Mouse (Mus musculus) neural tube, embryonic 12.5 days (tissue): ENCODE measurements at regions not wholly inside any gene's neighbourhood (a gene's known extent, or its start where the extent isn't known, plus 50 kb on each side); places are given as distances from the start of the nearest gene placed in this dataset.
"Not testable (repeated sequence)": the region's sequence is repeated elsewhere in the genome, so short reads cannot be mapped to it uniquely, and the experiment has no call there.

Experiments
- ATAC-seq: fragments of 200-750 bp; cut with Nextera tagmentation; 2 replicates; pipeline ENCODE4 v1.8.0; 2017; ENCODE audit warnings: low read depth, mild to moderate bottlenecking, moderate TSS enrichment, moderate library complexity; ENCODE audit not compliant: low FRiP score
- H3K27ac ChIP-seq: fragments of 300-500 bp; sonication (generic); 2 replicates; pipeline ENCODE4 v1.5.1; 2016
- H3K27me3 ChIP-seq: fragments of 300-500 bp; sonication (generic); replicated peaks from 2 replicates; pipeline ENCODE4 v1.6.1; 2016; ENCODE audit warnings: mild to moderate bottlenecking
- H3K36me3 ChIP-seq: fragments of 300-500 bp; sonication (generic); 2 replicates; pipeline ENCODE4 v1.6.1; 2016; ENCODE audit warnings: mild to moderate bottlenecking
- H3K4me1 ChIP-seq: fragments of 300-500 bp; sonication (generic); 2 replicates; pipeline ENCODE4 v1.6.1; 2016
- H3K4me2 ChIP-seq: fragments of 300-500 bp; sonication (generic); replicated peaks from 2 replicates; pipeline ENCODE4 v1.6.1; 2016; ENCODE audit warnings: mild to moderate bottlenecking
- H3K4me3 ChIP-seq: fragments of 300-500 bp; sonication (generic); 2 replicates; pipeline ENCODE4 v1.5.1; 2016
- H3K9ac ChIP-seq: fragments of 300-500 bp; sonication (generic); 2 replicates; pipeline ENCODE4 v1.6.1; 2016; ENCODE audit warnings: mild to moderate bottlenecking
- H3K9me3 ChIP-seq: fragments of 300-500 bp; sonication (generic); 2 replicates; pipeline ENCODE4 v1.6.1; 2016; ENCODE audit warnings: mild to moderate bottlenecking
- WGBS: fragments of 180-500 bp; shearing (Covaris S2); methylation state at CpG from one replicate; pipeline ENCODE4 v1.1.7; 2016; 5-methylcytosine and 5-hydroxymethylcytosine counted together

DNA sequence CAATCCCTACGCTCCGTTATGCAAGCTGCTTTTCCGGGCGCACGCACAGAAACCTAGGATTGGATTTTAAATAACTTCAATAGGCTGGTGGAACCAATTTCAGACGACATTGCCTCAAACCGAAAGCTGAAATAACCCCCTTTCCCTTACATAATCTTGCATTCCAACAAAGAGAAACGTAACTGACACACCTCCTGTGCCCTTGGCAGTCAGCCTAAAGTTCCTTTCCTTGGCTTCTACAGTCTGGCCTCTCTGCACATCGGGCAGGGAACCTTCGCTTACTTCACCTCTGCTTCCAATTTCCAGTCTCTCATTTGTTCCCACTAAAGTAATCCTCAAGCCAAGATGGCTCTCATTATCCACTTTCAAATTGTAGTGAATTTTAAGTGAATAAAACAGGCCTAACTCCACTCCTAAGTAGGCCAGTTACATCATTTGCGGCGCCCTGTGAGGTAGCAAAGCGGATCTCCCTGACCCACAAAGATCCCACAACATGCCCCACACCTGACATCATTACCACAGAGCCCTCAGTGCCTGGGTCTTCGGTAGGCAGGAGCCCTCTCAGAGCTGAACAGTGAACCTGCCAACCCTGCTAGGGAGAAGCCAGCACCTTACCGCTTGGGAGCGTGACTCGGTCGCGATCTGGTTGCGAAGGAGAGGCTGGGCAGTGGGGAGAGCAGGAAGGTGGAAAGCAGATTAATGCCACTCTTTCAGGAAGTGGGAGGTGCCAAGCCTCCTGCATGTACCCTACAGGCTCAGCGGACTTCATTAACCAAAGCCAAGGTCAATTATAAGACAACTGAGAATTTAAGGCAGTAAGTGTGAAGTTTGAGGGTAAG lies 279.0 kb upstream of the Arglu1 start:
- Histone ChIP-seq H3K4me1 (no peaks in the 10 kb centered on the region), H3K9me3 (no peaks in the 10 kb centered on the region), H3K4me2 (no peak overlapping the region), H3K27me3 (no peaks in the 10 kb centered on the region), H3K27ac (no peak overlapping the region), H3K9ac (no peak overlapping the region), H3K4me3 (no peak overlapping the region), H3K36me3 (no peaks in the 10 kb centered on the region)
- no peak for ATAC-seq
- WGBS: 92% methylated on average over 21 of the region's 21 CpGs

DNA sequence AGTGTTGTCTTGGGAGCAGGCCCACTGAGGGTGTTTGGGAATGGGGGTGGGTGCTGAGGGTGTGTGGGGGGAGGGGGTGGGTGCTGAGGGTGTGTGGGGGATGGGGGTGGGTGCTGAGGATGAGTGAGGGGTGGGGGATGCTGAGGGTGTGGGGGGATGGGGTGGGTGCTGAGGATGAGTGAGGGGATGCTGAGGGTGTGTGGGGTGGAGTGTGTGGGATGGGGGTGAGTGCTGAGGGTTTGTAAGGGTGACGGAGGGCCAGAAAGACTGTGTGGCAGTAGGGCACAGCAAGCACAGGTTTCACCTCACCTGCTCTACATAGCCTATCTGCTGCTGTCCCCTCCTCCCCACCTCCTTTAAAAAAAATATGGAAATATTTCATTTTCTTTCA lies 276.3 kb upstream of the Arglu1 start:
- Histone ChIP-seq H3K9me3 (no peaks in the 10 kb centered on the region), H3K27ac (no peak overlapping the region), H3K4me2 (no peak overlapping the region), H3K4me1 (no peaks in the 10 kb centered on the region), H3K9ac (no peak overlapping the region), H3K27me3 (no peaks in the 10 kb centered on the region), H3K4me3 (no peak overlapping the region), H3K36me3 (no peaks in the 10 kb centered on the region)
- ATAC-seq: no peak
- WGBS: 94% methylated on average over 1 of the region's 1 CpGs

DNA sequence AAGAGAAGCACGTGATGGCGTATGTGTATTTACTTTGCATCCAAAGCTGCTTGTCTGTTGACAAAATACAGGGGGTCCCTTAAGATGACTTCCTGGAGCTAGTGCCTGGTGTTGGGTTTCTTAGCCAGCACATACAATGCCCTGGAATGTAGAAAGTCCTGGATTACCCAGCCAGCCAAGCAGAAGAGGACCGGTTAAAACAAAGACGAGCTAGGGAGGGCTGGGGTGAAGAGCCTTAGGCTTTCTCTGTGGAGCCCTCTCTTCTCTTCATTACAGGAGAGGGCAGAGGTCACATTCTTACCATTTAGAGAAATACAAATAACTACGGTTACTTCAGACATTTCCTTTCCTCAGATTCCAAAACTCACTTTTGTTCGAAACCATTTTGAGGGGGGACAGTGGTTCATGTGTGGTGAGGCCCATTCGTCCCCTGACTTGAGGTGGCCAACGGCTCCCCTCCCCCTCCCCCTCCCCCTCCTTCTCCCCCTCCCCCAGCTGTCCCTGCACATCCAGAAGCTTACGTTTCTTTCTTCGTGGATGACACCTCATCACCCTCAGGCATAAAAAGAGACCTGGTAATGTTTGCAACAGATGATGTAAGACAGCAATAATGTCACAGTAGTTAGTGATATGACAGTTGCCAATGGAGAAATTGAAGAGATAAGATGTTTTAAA lies 275.8 kb upstream of the Arglu1 start:
- no peaks in the 10 kb centered on the region for H3K27me3 ChIP-seq
- WGBS: 19% methylated on average over 10 of the region's 10 CpGs
- no peaks in the 10 kb centered on the region for H3K4me1 ChIP-seq
- no peak overlapping the region for H3K9ac ChIP-seq
- no peaks in the 10 kb centered on the region for H3K9me3 ChIP-seq
- H3K4me2 ChIP-seq: no peak overlapping the region
- no peak overlapping the region for H3K27ac ChIP-seq
- no peaks in the 10 kb centered on the region for H3K36me3 ChIP-seq
- no peak overlapping the region for H3K4me3 ChIP-seq
- no peak for ATAC-seq

DNA sequence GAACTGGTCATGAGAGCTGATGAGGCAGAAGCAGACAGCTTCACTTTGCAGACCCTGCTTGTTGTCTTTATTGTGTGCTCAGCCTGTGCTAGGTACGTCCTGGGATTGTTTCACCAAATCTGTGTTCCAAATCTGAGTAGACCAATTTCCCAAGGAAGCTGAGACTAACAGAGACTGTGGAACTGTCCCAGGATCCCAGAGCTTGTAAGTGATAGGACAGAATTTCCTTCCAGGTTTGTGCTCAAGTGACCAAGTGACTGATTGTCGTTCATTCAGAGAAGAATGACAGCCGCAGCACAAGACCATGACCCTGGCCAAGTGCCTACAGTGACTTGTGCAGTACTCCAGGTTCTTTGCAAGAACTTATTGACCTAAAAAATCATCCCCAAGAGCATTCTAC lies 269.9 kb upstream of the Arglu1 start:
- H3K4me3 ChIP-seq: no peak overlapping the region
- no peak overlapping the region for H3K27ac ChIP-seq
- no peak overlapping the region for H3K9ac ChIP-seq
- H3K9me3 ChIP-seq: no peaks in the 10 kb centered on the region
- no peaks in the 10 kb centered on the region for H3K4me1 ChIP-seq
- H3K36me3 ChIP-seq: no peaks in the 10 kb centered on the region
- no peaks in the 10 kb centered on the region for H3K27me3 ChIP-seq
- no peak for ATAC-seq
- H3K4me2 ChIP-seq: no peak overlapping the region
- 92% methylated on average over 3 of the region's 3 CpGs for WGBS

DNA sequence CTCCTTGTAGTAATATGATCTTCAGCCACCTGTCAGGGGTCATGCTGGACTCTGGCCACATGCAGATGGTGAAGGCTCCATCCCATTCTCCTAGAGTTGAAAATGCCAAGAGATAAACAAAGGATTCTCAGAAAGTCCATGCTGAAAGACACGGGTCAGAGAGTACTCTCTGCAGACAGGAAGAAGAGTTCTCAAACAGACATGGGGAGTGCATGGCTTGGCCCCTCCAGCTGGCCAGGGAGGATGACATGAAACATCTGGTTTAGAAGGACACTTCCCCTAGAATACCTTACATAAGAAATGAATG lies 269.4 kb upstream of the Arglu1 start:
- Histone ChIP-seq H3K9me3 (no peaks in the 10 kb centered on the region), H3K4me2 (no peak overlapping the region), H3K36me3 (no peaks in the 10 kb centered on the region), H3K27me3 (no peaks in the 10 kb centered on the region), H3K4me1 (no peaks in the 10 kb centered on the region), H3K9ac (no peak overlapping the region), H3K27ac (no peak overlapping the region), H3K4me3 (no peak overlapping the region)
- 60% methylated on average over 1 of the region's 1 CpGs for WGBS
- ATAC-seq: no peak

DNA sequence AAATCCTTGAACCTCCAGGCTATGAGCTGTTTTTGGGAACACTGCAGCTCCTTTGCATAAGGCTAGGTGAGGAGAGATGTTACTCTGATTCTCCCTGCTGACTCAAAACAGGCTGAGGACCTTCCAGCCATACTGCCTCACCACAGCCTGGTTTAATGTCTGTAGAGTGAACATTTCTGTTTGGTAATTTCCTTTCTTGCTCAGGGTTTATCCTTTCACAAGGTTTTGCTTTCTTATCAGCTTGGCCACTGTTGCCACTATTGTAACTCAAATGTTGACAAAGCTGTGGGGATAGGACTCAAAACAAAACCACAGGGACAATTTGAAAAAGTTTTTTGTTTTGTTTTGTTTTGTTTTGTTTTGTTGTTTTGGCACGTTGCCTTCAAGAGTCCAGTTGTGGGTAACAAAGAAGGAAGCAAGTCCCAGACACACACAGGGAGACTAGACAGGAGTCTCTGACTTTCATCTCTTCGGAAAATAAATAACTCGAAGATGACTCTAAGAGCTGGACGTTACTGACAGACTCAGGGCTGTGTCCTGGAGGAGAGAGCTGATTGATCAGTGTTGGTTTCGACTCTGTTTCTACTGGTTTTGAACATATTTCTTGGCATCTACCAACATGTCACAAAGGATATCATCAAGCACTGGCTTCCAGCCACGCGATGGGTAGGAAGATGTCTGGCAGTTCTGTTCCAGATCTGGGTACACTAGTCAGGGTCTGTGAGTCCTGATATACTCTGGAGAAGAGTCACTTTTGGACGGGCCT lies 268.9 kb upstream of the Arglu1 start:
- no peaks in the 10 kb centered on the region for H3K27me3 ChIP-seq
- no peaks in the 10 kb centered on the region for H3K9me3 ChIP-seq
- H3K4me1 ChIP-seq: no peaks in the 10 kb centered on the region
- no peak for ATAC-seq
- no peak overlapping the region for H3K27ac ChIP-seq
- no peak overlapping the region for H3K9ac ChIP-seq
- 78% methylated on average over 8 of the region's 8 CpGs for WGBS
- H3K36me3 ChIP-seq: no peaks in the 10 kb centered on the region
- no peak overlapping the region for H3K4me3 ChIP-seq
- H3K4me2 ChIP-seq: no peak overlapping the region

DNA sequence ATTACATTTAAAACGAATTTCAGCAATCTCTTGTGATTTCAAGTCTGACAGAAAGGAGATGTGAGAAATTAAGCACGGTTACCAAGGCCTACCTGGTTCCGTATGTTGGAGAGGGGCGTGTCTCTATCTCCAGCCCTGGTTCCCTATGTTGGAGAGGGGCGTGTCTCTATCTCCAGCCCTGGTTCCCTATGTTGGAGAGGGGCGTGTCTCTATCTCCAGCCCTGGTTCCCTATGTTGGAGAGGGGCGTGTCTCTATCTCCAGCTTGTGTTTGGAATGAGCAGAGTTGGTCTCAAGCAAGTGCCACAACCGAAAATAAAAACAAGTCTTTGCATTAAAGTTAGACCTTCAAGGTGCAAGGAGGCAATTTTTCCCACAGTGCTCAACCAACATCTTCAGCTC lies 267.8 kb upstream of the Arglu1 start:
- H3K27ac ChIP-seq, ATAC-seq, H3K36me3 ChIP-seq, H3K27me3 ChIP-seq, H3K9me3 ChIP-seq, H3K4me3 ChIP-seq, H3K4me2 ChIP-seq, H3K4me1 ChIP-seq, H3K9ac ChIP-seq: not testable (repeated sequence)
- WGBS: 82% methylated on average over 8 of the region's 8 CpGs

DNA sequence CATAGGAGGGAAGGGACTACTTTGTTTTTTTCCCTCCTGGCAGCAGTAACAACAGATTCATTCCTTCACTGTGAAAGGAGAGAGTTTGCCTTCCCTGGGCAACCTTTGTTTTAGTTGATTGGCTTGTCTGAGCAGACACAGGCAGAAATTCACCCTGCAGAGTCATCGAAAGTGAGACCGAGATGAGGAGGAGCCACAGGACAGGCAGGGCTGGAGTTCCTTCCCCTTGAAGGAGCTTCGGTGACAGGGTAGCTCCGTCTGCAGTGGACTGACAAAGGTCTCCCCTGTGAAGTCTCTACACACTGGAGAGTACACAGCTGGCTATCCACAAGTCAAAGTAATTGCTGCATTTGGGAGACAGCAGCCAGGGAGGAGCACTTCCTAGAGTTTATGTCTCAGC lies 261.9 kb upstream of the Arglu1 start:
- Histone ChIP-seq H3K27me3 (no peaks in the 10 kb centered on the region), H3K9ac (no peak overlapping the region), H3K4me2 (no peak overlapping the region), H3K4me1 (peaks cover 7% of the 10 kb centered on the region), H3K4me3 (no peak overlapping the region), H3K27ac (no peak overlapping the region), H3K9me3 (no peaks in the 10 kb centered on the region), H3K36me3 (no peaks in the 10 kb centered on the region)
- ATAC-seq: no peak
- 8% methylated on average over 4 of the region's 4 CpGs for WGBS

DNA sequence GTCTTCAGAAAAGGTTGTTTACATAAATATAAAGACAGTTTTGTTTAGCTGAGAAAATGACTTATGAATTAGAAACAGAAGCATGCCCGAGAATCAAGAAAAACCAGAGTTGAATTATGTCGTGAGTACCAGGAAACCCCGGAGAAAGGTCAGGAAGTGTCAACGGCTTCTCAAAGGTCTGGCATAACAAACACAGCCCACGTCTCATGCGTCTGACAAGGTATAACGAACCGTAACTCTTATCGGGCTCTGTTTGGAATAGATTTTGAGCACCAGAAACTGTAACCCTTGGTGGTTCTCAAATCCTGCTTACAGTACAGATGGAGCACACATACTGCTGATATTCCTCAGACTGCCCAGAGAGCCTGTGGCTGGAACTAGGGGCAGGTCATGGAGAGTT lies 260.9 kb upstream of the Arglu1 start:
- no peak for ATAC-seq
- Histone ChIP-seq H3K36me3 (no peaks in the 10 kb centered on the region), H3K27me3 (no peaks in the 10 kb centered on the region), H3K27ac (no peak overlapping the region), H3K4me3 (no peak overlapping the region), H3K4me1 (peaks cover 7% of the 10 kb centered on the region), H3K4me2 (no peak overlapping the region), H3K9ac (no peak overlapping the region), H3K9me3 (no peaks in the 10 kb centered on the region)
- 34% methylated on average over 9 of the region's 9 CpGs for WGBS

DNA sequence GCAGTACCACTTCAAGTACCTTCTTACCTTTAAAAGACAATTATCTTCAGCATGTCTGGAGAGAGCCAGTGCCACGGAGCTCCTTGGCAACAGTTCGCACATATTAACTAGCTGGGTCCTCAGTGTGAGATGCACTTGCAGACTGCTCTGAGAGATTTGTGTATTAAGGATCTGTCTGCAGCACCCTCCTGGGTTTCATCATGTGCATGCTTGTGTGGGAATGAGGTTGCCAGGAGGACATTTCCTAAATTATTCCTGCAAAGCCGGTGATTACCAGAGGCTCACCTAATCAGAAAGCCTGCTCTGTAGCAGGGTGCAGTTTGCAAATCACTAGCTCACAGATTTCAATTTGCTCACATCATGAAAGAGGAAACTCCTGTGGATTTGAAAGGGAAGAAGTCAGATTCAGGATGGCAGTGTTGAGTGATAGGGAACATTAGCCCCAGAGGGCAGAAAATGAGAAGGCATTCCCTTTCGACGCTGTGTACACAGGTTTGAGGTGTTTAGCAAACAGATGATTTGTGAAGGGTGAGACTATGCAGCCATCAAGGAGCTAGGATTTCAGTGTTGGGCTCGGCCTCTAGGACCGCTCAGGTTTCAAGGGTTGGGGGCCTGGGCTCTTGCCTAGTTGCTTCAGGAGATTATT lies 257.3 kb upstream of the Arglu1 start:
- peaks cover 7% of the 10 kb centered on the region for H3K4me1 ChIP-seq
- WGBS: 46% methylated on average over 7 of the region's 7 CpGs
- no peak for ATAC-seq
- H3K36me3 ChIP-seq: no peaks in the 10 kb centered on the region
- H3K4me2 ChIP-seq: no peak overlapping the region
- no peak overlapping the region for H3K4me3 ChIP-seq
- H3K27ac ChIP-seq: no peak overlapping the region
- H3K9me3 ChIP-seq: no peaks in the 10 kb centered on the region
- H3K9ac ChIP-seq: no peak overlapping the region
- H3K27me3 ChIP-seq: no peaks in the 10 kb centered on the region

DNA sequence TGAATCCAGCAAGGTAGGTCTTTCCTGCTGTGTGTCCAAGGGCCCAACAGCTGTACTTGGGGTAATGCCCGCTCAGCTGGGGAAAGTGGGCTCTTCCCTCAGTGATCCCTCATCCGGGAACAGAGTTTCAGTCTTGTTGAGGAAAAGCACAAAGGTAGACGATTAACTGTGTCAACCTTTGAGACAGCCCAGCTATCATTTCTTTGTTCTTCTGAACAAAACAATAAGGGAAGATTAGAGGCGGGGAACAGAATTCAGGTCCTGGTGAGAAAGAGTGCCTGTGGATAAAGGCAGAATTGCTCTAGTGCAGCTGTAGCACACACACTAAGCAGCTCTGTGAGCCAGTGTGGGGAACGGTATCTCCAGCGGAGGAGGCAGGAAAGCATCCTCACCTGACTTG lies 252.7 kb upstream of the Arglu1 start:
- WGBS: 38% methylated on average over 6 of the region's 6 CpGs
- Histone ChIP-seq H3K9ac (no peak overlapping the region), H3K4me3 (no peak overlapping the region), H3K27me3 (no peaks in the 10 kb centered on the region), H3K9me3 (no peaks in the 10 kb centered on the region), H3K27ac (no peak overlapping the region), H3K36me3 (no peaks in the 10 kb centered on the region), H3K4me1 (no peaks in the 10 kb centered on the region), H3K4me2 (no peak overlapping the region)
- no peak for ATAC-seq

DNA sequence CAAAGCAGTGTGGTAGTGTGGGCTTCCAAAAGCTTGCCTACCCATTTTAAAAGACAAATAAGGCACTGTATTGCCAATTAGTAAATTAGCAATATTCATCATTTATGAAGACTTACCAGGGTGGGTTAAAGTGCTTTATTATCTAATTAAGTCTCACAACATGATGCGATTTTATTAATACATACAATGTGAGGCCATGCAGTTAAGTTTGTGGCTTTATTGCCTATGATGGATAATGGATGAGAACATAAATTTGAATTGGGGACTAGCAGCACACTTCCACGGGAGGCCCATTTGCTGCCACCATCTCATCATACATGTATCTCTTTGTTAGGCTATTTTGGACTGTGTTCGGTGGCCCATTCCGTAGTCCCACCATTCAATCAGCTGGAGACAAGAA lies 250.6 kb upstream of the Arglu1 start:
- H3K4me3 ChIP-seq: no peak overlapping the region
- no peaks in the 10 kb centered on the region for H3K36me3 ChIP-seq
- ATAC-seq: no peak
- 76% methylated on average over 4 of the region's 4 CpGs for WGBS
- H3K4me2 ChIP-seq: no peak overlapping the region
- no peaks in the 10 kb centered on the region for H3K9me3 ChIP-seq
- H3K27me3 ChIP-seq: no peaks in the 10 kb centered on the region
- no peaks in the 10 kb centered on the region for H3K4me1 ChIP-seq
- H3K9ac ChIP-seq: no peak overlapping the region
- H3K27ac ChIP-seq: no peak overlapping the region
